Mouse (Mus musculus) spleen, embryonic (tissue): ENCODE results near the gene Rab20.
"Not testable (repeated sequence)": the region's sequence is repeated elsewhere in the genome, so short reads cannot be mapped to it uniquely, and the experiment has no call there.

Experiments used
- CTCF ChIA-PET: fragments of 350-600 bp; sonication (Branson Sonifier 250); formaldehyde crosslinking; loops from one replicate; lab custom pipeline; 2022; lab: Charles Lee

Gene Rab20

GRCm38 (mm10) chr8:11477811-11478761, at the start of gene Rab20:
Rab20 (minus strand) TSS chr8:11478710.
- CTCF ChIA-PET = no interaction called here

- CTCF ChIA-PET = interaction anchor here (0.7 kb wide), 1 partner anchor 621 kb away, joined by 3 read pairs; no protein-coding TSS in a partner anchor
Observed at GRCm38 (mm10) chr8:11523331-11523730, 44.8 kb upstream of the Rab20 start.

DNA sequence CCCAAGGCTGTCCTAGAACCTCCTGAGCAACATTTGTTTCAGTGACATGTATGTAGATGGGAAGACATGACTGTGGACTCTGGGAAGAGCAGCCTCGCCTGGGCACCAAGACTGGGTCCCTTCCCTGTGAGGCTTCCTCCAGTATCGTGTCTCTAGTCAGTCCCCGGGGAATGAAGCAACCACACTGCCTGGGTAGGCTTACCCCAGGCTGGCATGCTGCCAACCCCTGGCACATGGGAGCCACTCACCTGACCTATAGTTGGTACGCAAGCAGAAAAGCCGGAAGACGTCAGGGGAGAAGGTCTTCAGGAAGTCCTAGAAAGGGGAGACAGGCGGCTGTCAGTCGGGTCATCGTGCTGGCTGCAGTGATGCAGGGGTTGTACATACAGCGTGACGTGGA, 40.2 kb upstream of the Rab20 start:
- CTCF ChIA-PET = no interaction called here

GRCm38 (mm10) chr8:11518056-11518396, 39.5 kb upstream of the Rab20 start:
- CTCF ChIA-PET = no interaction called here

DNA sequence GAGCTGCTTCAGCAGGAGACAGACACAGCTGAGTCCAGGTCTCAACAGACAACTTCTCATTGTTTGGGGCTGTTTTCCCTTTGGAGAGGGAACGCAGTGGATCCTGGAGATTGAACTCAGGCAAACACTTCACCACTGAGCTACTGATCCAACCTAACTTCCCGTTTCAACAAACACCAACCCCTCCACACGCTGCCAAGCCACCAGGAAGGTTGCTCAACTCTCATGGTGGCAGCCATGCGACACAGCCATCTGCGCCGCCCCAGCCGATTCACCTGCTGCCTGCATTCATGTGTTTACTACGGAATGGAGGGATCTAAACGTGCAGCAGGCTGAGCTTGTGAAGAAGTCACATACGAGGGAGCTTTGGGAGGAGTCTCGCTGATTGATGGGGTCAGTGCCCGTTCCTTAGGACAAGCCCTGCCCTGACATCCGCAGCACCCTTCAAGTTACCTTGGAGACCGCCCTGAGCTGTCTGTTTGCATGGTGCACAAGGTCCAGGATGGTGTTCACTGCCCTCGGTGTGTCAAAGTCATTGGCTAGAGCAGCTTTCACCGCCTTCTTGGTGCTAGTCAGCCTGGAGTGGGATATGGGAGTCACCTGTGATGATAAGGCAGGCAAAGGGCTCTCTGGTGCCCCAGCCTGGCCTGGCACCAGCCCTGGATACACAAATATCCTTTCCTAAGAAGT, 39.0 kb upstream of the Rab20 start:
- CTCF ChIA-PET = no interaction called here

DNA sequence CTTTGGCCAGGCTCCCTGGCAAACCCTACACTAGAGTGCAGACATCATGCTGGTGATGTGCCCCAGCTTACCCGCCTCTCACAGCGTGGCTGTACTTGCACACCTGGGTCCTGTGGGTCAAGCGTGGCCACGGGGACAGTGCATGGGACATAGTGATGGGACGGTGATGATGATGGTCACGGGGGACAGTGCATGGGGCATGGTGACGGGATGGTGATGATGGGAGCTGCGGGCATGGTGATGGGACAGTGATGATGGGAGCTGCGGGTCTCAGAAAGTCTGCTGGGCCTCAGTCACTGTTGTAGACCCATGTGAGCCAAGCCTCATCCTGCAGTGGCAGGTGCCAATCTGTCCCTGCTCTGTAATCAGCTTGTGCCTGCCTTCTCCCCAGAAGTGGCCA, 37.8 kb upstream of the Rab20 start:
- CTCF ChIA-PET = no interaction called here

GRCm38 (mm10) chr8:11513247-11513646, 34.7 kb upstream of the Rab20 start:
- CTCF ChIA-PET = no interaction called here

DNA sequence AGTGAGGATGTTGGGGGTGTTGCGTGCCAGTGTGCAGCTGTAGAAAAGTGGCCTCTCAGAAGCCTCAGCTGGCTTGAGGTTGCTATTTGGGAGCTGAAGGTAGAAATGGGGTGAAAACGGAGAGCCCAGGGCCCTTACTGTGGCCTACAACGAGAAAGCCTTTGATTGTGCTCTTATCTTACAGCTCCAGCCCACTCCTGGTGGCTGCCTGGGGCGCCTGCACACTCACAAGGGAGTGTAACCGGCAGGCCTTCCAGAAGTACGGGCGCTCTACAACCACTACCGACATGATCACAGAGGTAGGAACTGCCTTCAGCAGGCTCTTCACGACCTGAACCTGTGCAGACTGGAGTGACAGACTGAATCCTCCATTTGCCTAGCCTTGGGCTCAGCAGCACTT, 34.2 kb upstream of the Rab20 start:
- CTCF ChIA-PET = no interaction called here

DNA sequence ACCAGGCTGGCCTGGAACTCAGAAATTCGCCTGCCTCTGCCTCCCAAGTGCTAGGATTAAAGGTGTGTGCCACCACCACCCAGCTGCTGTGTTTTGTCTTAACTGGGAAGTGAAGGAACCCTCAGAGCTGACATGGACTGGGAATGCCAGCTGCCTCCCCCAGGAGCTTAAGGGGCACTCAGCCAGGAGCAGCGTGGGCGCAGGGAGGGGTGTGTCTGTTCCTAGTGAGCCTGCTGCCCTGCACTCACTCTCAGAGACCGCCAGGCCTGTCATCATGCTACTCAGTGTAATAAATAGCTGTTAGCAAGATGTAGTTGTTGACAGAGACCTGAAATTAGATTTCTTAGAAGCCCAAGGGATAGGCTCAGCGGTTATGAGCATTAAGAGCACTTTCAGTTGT, 32.5 kb upstream of the Rab20 start:
- CTCF ChIA-PET = no interaction called here

GRCm38 (mm10) chr8:11508880-11509279, 30.4 kb upstream of the Rab20 start:
- CTCF ChIA-PET = no interaction called here

DNA sequence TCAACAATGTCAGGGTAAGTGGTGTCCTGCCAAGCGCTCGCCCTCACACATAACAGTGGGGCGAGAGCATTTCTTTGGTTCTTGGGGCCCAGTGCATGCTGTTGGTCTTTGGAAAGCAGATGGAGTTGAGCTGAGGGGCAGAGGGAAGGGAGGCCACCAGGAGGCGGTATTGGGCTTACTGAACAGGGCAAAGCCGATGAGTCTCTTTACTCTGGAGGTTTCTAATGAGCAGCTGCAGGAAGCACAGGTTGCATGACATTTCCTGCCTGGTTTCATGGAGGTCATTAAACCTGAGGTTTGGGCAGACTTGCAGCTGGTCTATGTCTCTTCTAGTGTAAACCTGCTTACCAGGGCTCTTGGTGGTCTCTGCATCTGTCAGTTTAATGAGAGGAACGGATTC, 28.3 kb upstream of the Rab20 start:
- CTCF ChIA-PET = interaction anchor here (1.0 kb wide), 1 partner anchor 109 kb away, joined by 3 read pairs; no protein-coding TSS in a partner anchor

- CTCF ChIA-PET = interaction anchor here (0.6 kb wide), 1 partner anchor 136 kb away, joined by 7 read pairs; no protein-coding TSS in a partner anchor
Observed at GRCm38 (mm10) chr8:11506074-11506473, 27.6 kb upstream of the Rab20 start.

DNA sequence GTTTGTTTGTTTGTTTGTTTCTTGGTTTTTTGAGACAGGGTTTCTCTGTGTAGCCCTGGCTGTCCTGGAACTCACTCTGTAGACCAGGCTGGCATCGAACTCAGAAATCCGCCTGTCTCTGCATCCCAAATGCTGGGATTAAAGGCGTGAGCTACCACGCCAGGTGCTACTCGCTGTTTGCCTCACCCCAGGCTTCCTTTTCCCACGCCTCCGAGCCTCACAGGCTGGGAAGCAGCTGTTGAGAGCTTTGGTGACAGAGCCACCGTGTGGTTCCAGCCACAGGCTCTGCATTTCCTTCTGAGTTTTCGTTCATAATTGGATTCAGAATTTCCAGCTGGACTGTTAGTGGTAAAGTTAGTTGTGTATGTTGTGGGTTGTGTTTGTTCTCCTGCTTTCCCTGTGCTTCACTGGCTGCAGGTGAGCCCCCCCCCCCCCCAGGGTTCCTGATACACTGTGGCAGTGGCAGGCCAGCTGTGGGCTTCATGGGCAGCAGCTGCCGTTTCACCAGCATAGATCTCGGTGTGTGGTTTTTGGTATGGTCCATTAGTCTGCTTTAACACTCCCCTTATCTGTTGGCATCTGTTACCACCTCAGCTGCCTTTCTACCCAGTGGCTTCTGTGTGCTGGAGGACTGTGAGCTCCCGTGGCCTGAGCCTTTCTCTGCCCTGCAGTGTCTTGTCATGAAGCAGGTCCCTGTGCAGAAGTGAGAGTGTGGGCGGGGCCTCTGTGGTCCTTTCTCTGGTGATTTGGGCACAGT, 25.1 kb upstream of the Rab20 start:
- CTCF ChIA-PET = interaction anchor here (0.6 kb wide), 1 partner anchor 453 kb away, joined by 3 read pairs; no protein-coding TSS in a partner anchor

DNA sequence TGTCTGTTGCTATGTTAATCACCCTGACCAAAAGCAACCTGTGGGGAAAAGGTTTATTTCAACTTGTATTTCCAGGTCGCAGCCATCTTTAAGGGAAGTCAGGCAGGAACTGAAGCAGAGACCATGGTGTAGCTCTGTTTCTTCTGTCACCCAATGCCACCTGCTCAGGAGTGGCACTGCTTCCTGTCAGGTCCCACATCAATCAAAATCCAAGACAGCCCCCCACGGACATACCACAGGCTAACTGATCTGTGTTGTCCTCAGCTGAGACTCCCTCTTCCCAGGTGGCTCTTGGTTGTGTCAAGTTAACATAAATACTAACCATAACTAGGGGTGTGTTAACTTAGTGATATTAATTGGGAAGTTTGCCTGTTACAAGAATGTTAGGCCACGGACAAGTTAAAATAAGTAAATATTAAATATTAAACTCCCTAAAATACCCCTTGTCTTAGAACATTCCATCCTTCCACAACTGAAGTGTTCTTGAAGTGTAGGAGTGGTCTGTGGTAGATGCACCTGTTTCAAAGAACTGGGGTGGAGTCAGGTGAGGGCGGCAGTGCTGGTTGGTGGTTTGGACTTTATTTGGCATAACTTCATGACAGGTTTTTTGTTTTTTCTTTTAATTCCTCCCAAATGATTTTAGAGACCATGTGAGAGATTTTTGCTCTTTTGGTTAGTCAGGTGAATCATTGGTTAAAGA, 20.4 kb upstream of the Rab20 start:
- CTCF ChIA-PET = no interaction called here

GRCm38 (mm10) chr8:11498281-11498680, 19.8 kb upstream of the Rab20 start:
- CTCF ChIA-PET = no interaction called here

DNA sequence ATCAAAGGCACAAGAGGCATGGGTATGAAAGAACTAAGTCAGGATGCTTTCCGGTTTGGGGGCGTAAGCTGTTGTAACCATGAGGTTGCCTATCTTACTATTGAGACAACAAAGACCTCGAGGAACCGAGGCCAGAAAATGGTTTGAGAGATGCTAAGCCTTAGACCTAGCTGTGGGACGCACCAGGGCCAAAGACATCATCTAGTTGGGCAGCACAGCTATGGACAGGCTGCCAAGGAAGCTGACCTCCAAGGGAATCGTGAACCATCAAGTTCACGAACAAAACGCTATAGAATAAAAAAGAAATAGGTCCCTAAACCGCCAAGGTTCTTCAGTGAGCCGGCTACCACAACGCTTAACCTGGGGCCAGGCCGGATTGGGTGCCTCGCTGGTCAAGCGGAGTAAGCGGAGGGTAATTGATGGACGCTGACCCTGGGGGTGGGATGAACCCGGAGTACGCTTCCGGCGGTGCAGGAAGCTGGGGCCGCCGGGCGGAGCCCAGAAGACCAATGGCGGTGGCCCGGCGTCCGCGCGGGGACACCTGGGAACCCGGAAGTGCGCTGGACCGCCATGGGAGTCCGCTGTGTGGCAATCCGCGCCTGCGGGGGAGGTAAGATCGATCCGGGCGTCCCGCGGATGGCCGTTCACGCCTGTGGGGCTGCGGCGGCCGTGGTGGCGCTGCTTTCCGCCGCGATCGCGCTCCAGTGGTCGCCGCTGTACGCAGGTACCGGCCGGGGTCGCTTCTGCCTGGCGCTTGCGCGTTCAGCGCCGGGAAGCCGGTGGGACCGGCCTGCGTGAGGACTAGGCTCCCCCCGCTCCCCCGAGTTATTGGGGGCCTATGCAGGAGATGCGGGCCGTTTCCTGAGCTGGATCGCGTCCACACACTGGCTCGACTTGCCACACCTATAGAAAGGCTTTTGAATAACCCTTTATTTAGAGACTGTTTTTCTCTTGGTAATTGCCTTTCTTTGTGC, 18.8 kb upstream of the Rab20 start, which contains the start of gene Naxd:
Naxd (plus strand) TSS at position 490 of the 974 bp plus-strand sequence.
- CTCF ChIA-PET = no interaction called here

DNA sequence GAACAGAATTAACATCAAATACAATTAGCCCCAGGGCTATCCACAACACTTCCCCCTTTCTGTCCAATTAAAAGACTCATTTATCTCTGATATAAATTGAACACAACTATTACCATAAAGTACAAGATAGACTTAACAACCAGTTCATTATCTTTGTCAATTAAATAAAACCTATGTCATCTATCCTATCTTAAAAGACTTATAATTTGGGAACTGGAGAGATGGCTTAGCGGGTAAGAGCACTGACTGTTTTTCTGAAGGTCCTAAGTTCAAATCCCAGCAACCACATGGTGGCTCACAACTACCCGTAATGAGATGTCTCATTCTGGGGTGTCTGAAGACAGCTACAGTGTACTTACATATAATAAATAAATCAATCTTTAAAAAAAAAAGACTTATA, 13.8 kb upstream of the Rab20 start:
- CTCF ChIA-PET = not testable (repeated sequence)

DNA sequence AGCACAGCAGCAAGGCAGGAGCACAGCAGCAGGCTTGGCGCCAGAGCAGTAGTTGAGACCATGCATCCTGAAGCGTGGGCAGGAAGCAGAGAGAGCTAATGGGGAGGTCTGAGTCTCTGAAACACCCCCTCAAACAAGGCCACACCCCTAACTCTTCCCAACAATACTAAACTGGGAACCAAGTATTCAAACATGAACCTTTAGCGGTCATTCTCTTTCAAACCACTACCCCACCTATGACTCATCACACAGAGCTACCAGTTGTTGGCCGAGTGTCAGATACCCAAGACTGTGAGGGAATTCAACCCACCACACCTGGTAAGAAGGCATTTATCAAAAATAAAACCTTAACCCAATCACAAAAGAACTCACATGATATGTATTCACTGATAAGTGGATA, 8.7 kb upstream of the Rab20 start:
- CTCF ChIA-PET = no interaction called here

- CTCF ChIA-PET = interaction anchor here (1.3 kb wide), 1 partner anchor 63 kb away, joined by 4 read pairs; no protein-coding TSS in a partner anchor
Observed at GRCm38 (mm10) chr8:11486142-11486541, 7.6 kb upstream of the Rab20 start.

DNA sequence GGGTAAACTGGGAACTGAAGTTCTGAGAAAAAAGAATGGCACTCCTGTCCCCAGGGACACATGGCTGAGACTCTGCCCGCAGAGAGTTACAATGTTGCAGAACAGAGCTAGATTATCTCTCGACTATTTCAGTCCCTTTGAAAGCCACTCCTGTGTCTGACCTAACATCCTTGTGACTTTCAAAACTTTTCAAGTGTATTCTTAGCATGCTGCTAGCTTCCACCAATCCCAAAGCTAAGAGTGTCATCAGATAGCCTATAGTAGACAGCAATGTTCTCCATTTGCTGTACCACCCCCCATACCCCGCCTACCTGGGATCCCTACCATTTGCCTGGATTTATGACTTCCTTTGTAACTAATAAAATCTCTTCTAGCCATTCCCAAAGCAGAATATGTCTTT, 4.0 kb upstream of the Rab20 start:
- CTCF ChIA-PET = interaction anchor here (0.6 kb wide), 1 partner anchor 11 kb away, joined by 4 read pairs; no protein-coding TSS in a partner anchor
